Mouse (Mus musculus) embryonic facial prominence, embryonic 12.5 days (tissue): ENCODE results near the gene 1700028J19Rik. TPM values are rescaled to one million over a fixed set of nuclear protein-coding genes. Genes with fewer than 3 reads are reported as not detected.
"Not testable (repeated sequence)": the region's sequence is repeated elsewhere in the genome, so short reads cannot be mapped to it uniquely, and the experiment has no call there.

Experiments
- ATAC-seq: fragments of 200-750 bp; cut with Nextera tagmentation; 2 replicates; pipeline ENCODE4 v1.8.0; 2017; ENCODE audit not compliant: insufficient number of reproducible peaks, insufficient read depth, low FRiP score, low TSS enrichment
- H3K27ac ChIP-seq: fragments of 300-500 bp; sonication (generic); 2 replicates; pipeline ENCODE4 v1.5.1; 2016; ENCODE audit warnings: mild to moderate bottlenecking
- H3K27me3 ChIP-seq: fragments of 300-500 bp; sonication (generic); 2 replicates; pipeline ENCODE4 v1.6.1; 2016; ENCODE audit warnings: mild to moderate bottlenecking, moderate library complexity
- H3K36me3 ChIP-seq: fragments of 300-500 bp; sonication (generic); 2 replicates; pipeline ENCODE4 v1.6.1; 2016; ENCODE audit warnings: mild to moderate bottlenecking
- H3K4me1 ChIP-seq: fragments of 300-500 bp; sonication (generic); 2 replicates; pipeline ENCODE4 v1.6.1; 2016
- H3K4me2 ChIP-seq: fragments of 300-500 bp; sonication (generic); replicated peaks from 2 replicates; pipeline ENCODE4 v1.6.1; 2016; ENCODE audit warnings: mild to moderate bottlenecking, moderate library complexity
- H3K4me3 ChIP-seq: fragments of 300-500 bp; sonication (generic); 2 replicates; pipeline ENCODE4 v1.5.1; 2016; ENCODE audit warnings: mild to moderate bottlenecking
- H3K9ac ChIP-seq: fragments of 300-500 bp; sonication (generic); 2 replicates; pipeline ENCODE4 v1.6.1; 2016; ENCODE audit warnings: mild to moderate bottlenecking, moderate library complexity
- H3K9me3 ChIP-seq: fragments of 300-500 bp; sonication (generic); 2 replicates; pipeline ENCODE4 v1.6.1; 2016; ENCODE audit warnings: mild to moderate bottlenecking, moderate library complexity
- WGBS: fragments of 180-500 bp; shearing (Covaris S2); methylation state at CpG from one replicate; pipeline ENCODE4 v1.1.7; 2016; 5-methylcytosine and 5-hydroxymethylcytosine counted together
- polyA plus RNA-seq: library from polyadenylated mRNA; unstranded; fragments of >200 nt; fragmentation: Nextera tagmentation; extraction: Ambion mirVana; gene quantifications from 2 replicates; pipeline ENCODE4 v1.2.1, GENCODE M21; 2016

1700028J19Rik gene
- polyA plus RNA-seq, 1 experiment from 2014 or later = 0.58 TPM

- Histone ChIP-seq H3K27me3 (no peaks in the 10 kb centered on the region), H3K4me2 (no peak overlapping the region), H3K9me3 (no peaks in the 10 kb centered on the region), H3K9ac (no peak overlapping the region), H3K27ac (no peak overlapping the region), H3K36me3 (peaks cover 53% of the 10 kb centered on the region), H3K4me1 (peaks cover 21% of the 10 kb centered on the region), H3K4me3 (no peak overlapping the region)
- no peak for ATAC-seq
- 93% methylated on average over 4 of the region's 4 CpGs for WGBS
These were observed 2.8 kb upstream of the 1700028J19Rik start for GRCm38 (mm10) chr7:44249248-44249647.

GRCm38 (mm10) chr7:44247971-44248370 lies 1.5 kb upstream of the 1700028J19Rik start:
- ATAC-seq = no peak
- Histone ChIP-seq H3K9ac (peak overlapping the region; percentile 83; the same call in 1 of the 2 replicates), H3K4me3 (peak overlapping the region; percentile 85), H3K36me3 (peaks cover 46% of the 10 kb centered on the region), H3K4me1 (peaks cover 21% of the 10 kb centered on the region), H3K4me2 (peak overlapping the region; percentile 76), H3K27me3 (no peaks in the 10 kb centered on the region), H3K27ac (no peak overlapping the region), H3K9me3 (no peaks in the 10 kb centered on the region)
- 91% methylated on average over 2 of the region's 2 CpGs for WGBS

- H3K9ac ChIP-seq = peak overlapping the region; percentile 83
- peak overlapping the region; percentile 76 for H3K4me2 ChIP-seq
- under 1% methylated on average over 23 of the region's 23 CpGs for WGBS
- peak overlapping the region; percentile 85 for H3K4me3 ChIP-seq
- ATAC-seq = peak; percentile 11; the same call in 1 of the 2 replicates
- peak overlapping the region; percentile 95 for H3K27ac ChIP-seq
- H3K9me3 ChIP-seq = no peaks in the 10 kb centered on the region
- H3K4me1 ChIP-seq = peaks cover 21% of the 10 kb centered on the region
- peaks cover 36% of the 10 kb centered on the region for H3K36me3 ChIP-seq
- no peaks in the 10 kb centered on the region for H3K27me3 ChIP-seq
These were observed 532 bp upstream of the 1700028J19Rik start for GRCm38 (mm10) chr7:44246984-44247470.

GRCm38 (mm10) chr7:44244080-44244479 lies 2.4 kb downstream of the 1700028J19Rik start:
- no peak for ATAC-seq

GRCm38 (mm10) chr7:44241163-44241562 lies 5.3 kb downstream of the 1700028J19Rik start:
- no peaks in the 10 kb centered on the region for H3K27me3 ChIP-seq
- H3K27ac ChIP-seq = no peak overlapping the region
- H3K9me3 ChIP-seq = no peaks in the 10 kb centered on the region
- WGBS = 61% methylated on average over 2 of the region's 2 CpGs
- no peak for ATAC-seq
- H3K36me3 ChIP-seq = no peaks in the 10 kb centered on the region
- H3K4me2 ChIP-seq = no peak overlapping the region
- H3K4me3 ChIP-seq = no peak overlapping the region
- H3K9ac ChIP-seq = no peak overlapping the region
- H3K4me1 ChIP-seq = peaks cover 5% of the 10 kb centered on the region

More at GRCm38 (mm10) chr7:44244080-44244479, 2.4 kb downstream of the 1700028J19Rik start:
- Histone ChIP-seq H3K9ac (no peak overlapping the region), H3K4me2 (no peak overlapping the region), H3K4me1 (peaks cover 14% of the 10 kb centered on the region), H3K27ac (no peak overlapping the region), H3K4me3 (no peak overlapping the region), H3K36me3 (peaks cover 12% of the 10 kb centered on the region), H3K27me3 (no peaks in the 10 kb centered on the region), H3K9me3 (no peaks in the 10 kb centered on the region)
- WGBS = 53% methylated on average over 1 of the region's 1 CpGs

GRCm38 (mm10) chr7:44240712-44241111 lies 5.8 kb downstream of the 1700028J19Rik start:
- H3K9ac ChIP-seq = no peak overlapping the region
- no peaks in the 10 kb centered on the region for H3K9me3 ChIP-seq
- no peak overlapping the region for H3K4me2 ChIP-seq
- H3K27me3 ChIP-seq = no peaks in the 10 kb centered on the region
- peaks cover 5% of the 10 kb centered on the region for H3K4me1 ChIP-seq
- no peaks in the 10 kb centered on the region for H3K36me3 ChIP-seq
- 60% methylated on average over 1 of the region's 1 CpGs for WGBS
- H3K27ac ChIP-seq = no peak overlapping the region
- no peak overlapping the region for H3K4me3 ChIP-seq
- ATAC-seq = no peak

- no peaks in the 10 kb centered on the region for H3K9me3 ChIP-seq
- WGBS = 59% methylated on average over 2 of the region's 2 CpGs
- no peaks in the 10 kb centered on the region for H3K36me3 ChIP-seq
- H3K4me2 ChIP-seq = no peak overlapping the region
- ATAC-seq = no peak
- no peaks in the 10 kb centered on the region for H3K4me1 ChIP-seq
- no peaks in the 10 kb centered on the region for H3K27me3 ChIP-seq
- no peak overlapping the region for H3K9ac ChIP-seq
- no peak overlapping the region for H3K27ac ChIP-seq
- no peak overlapping the region for H3K4me3 ChIP-seq
These were observed 6.6 kb downstream of the 1700028J19Rik start for GRCm38 (mm10) chr7:44239913-44240312.

GRCm38 (mm10) chr7:44235909-44236308 lies 10.6 kb downstream of the 1700028J19Rik start, which contains the start of gene Gm36864:
Gm36864 (plus strand) TSS chr7:44236177.
- no peak within 1 kb of the TSS for H3K27ac ChIP-seq
- no peak within 1 kb of the TSS for H3K4me3 ChIP-seq
- no peak within 1 kb of the TSS for H3K4me2 ChIP-seq
- no peak within 1 kb of the TSS for H3K9ac ChIP-seq
- no peaks in the 10 kb centered on the region for H3K4me1 ChIP-seq
- ATAC-seq = no peak
- H3K9me3 ChIP-seq = no peaks in the 10 kb centered on the region
- no peaks in the 10 kb centered on the region for H3K36me3 ChIP-seq
- no peaks in the 10 kb centered on the region for H3K27me3 ChIP-seq
- 90% methylated on average over 3 of the region's 3 CpGs for WGBS

- Histone ChIP-seq H3K27ac (no peak within 1 kb of the TSS), H3K9ac (no peak within 1 kb of the TSS), H3K4me3 (no peak within 1 kb of the TSS), H3K4me1 (no peaks in the 10 kb centered on the region), H3K4me2 (no peak within 1 kb of the TSS), H3K36me3 (no peaks in the 10 kb centered on the region), H3K27me3 (no peaks in the 10 kb centered on the region), H3K9me3 (no peaks in the 10 kb centered on the region)
- no peak for ATAC-seq
- WGBS = 65% methylated on average over 1 of the region's 1 CpGs
These were observed 21.4 kb downstream of the 1700028J19Rik start, which contains the start of gene Klk1 for GRCm38 (mm10) chr7:44225076-44225475. Klk1 (plus strand) TSS chr7:44225360.

GRCm38 (mm10) chr7:44222335-44222734 lies 24.2 kb downstream of the 1700028J19Rik start:
- not testable (repeated sequence) for ATAC-seq, H3K9ac ChIP-seq, H3K4me3 ChIP-seq, H3K9me3 ChIP-seq, H3K27ac ChIP-seq, H3K4me1 ChIP-seq, H3K4me2 ChIP-seq, H3K27me3 ChIP-seq, H3K36me3 ChIP-seq
- WGBS = 71% methylated on average over 6 of the region's 6 CpGs

GRCm38 (mm10) chr7:44221601-44222000 lies 24.9 kb downstream of the 1700028J19Rik start:
- not testable (repeated sequence) for H3K36me3 ChIP-seq, H3K9ac ChIP-seq, H3K9me3 ChIP-seq, H3K27ac ChIP-seq, ATAC-seq, H3K4me1 ChIP-seq, H3K27me3 ChIP-seq, H3K4me2 ChIP-seq, H3K4me3 ChIP-seq
- 61% methylated on average over 8 of the region's 10 CpGs for WGBS

GRCm38 (mm10) chr7:44215645-44216044 lies 30.9 kb downstream of the 1700028J19Rik start, which contains the start of gene Klk1b5:
Klk1b5 (plus strand) TSS chr7:44215945.
- ATAC-seq = no peak
- Histone ChIP-seq H3K4me2 (no peak within 1 kb of the TSS), H3K36me3 (no peaks in the 10 kb centered on the region), H3K9ac (no peak within 1 kb of the TSS), H3K9me3 (no peaks in the 10 kb centered on the region), H3K27ac (no peak within 1 kb of the TSS), H3K27me3 (no peaks in the 10 kb centered on the region), H3K4me1 (no peaks in the 10 kb centered on the region), H3K4me3 (no peak within 1 kb of the TSS)
- WGBS = 78% methylated on average over 1 of the region's 1 CpGs
